Mouse (Mus musculus) A20 (cell line): ENCODE data around the gene Clic1.
"Not testable (repeated sequence)": the region's sequence is repeated elsewhere in the genome, so short reads cannot be mapped to it uniquely, and the experiment has no call there.

ENCODE experiments used
- DNase-seq: peaks from one replicate; pipeline ENCODE4 v3.0.0-alpha.2; 2011; ENCODE audit warnings: low read depth, low spot score

Gene Clic1

DNA sequence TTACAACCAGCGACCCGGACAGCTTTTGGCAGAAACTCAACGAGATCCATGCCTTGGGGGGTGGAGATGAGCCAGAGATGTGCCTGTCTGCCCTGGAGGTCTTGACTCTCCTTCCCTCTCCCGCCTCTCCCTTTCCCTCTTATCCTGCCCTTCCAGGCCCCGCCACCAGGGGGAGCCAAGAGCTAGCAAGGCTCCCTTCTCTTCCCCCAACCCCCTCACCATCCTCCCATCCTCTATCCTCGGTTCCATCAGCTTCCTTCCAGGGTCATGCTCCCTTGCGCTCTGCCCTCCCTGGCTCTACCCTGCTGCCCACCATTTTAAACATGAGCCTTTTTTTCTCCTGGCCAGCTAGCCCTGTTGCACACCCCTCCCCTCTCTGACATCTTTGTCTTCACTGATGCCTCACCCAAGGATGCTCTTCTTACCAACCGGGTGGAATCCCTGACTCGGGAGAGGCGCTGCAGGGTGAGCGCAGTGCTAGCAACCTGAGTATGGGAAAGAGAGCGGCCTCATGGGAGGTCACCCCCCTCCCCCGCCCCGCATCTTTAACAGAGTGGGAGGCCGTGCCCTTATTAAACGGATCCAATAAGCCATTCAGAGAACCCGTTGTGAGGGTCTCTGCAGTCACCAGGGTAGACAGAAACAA lies 28.5 kb upstream of the Clic1 start:
- peak; percentile 74 for DNase-seq

GRCm38 (mm10) chr17:35021842-35022477 lies 27.8 kb upstream of the Clic1 start:
- DNase-seq = no peak

- no peak for DNase-seq
Observed at GRCm38 (mm10) chr17:35022541-35023060, 27.2 kb upstream of the Clic1 start.

DNA sequence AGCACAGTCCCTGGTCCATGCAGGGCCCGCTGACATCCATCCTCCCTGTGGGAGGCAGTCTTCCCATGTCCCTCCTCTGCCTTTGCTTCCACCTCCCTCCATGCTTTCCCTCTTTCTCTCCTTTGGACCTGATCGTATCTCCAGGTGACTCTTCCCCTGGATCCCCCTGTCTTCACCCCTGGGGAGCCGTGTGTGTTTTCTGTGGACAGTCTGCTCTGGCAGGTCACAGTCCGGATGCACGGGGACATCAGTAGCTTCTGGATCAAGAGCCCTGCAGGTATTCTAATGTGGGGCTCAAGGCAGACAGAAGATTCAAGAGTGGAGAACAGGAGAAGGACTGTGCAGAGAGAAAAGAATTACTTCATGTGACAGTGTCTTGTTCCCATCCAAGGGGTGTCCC lies 26.5 kb upstream of the Clic1 start:
- DNase-seq = no peak

- peak; percentile 41 for DNase-seq
Observed at GRCm38 (mm10) chr17:35023756-35024155, 26.0 kb upstream of the Clic1 start.

GRCm38 (mm10) chr17:35024261-35024660 lies 25.5 kb upstream of the Clic1 start:
- DNase-seq = no peak

- DNase-seq = no peak
Observed at GRCm38 (mm10) chr17:35024691-35025488, 24.9 kb upstream of the Clic1 start.

- no peak for DNase-seq
Observed at GRCm38 (mm10) chr17:35026206-35026605, 23.6 kb upstream of the Clic1 start.

- DNase-seq = peak; percentile 84
Observed at GRCm38 (mm10) chr17:35027277-35028068, 22.3 kb upstream of the Clic1 start, which contains the start of gene Sapcd1. Gene Sapcd1 (minus strand): TSS chr17:35028016.

- no peak for DNase-seq
Observed at GRCm38 (mm10) chr17:35028315-35028714, 21.5 kb upstream of the Clic1 start.

- no peak for DNase-seq
Observed at GRCm38 (mm10) chr17:35029691-35030532, 19.9 kb upstream of the Clic1 start.

DNA sequence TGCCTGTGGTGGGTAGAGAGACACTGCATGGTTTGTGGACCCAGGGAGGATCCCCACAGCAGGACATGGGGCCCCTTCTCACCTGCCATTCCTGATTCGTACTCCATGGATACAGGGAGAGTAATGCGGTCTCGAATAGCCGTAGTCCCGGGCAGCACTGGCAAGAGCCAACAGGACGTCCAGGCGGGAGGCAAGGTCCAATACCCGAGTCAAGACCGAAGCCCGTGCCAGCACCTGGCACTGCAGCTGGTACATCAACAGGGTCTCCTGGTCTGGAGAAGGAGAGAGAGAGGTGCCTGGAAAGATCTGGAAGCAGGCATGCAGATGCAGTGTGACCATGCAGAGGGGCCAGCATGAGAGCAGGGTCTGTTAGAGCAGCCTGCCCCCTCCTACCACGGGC lies 18.5 kb upstream of the Clic1 start:
- DNase-seq = no peak

DNA sequence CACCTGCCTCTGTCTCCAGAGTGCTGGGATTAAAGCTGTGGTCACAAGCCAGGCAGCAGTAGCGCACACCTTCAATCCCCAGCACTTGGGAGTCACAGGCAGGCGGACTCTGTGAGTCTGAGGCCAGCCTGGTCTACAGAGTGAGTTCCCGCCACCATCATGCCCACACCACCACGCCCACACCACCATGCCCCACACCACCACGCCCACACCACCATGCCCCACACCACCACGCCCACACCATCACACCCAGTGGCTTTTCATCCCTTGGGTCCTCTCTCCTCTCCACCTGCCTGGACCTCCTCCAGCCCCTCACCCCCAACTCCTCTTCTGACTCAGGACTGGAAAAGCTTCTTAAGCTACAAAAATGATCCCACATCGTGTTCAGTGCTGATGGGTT lies 17.9 kb upstream of the Clic1 start:
- no peak for DNase-seq

GRCm38 (mm10) chr17:35032323-35032870 lies 17.4 kb upstream of the Clic1 start:
- DNase-seq = peak; percentile 48

GRCm38 (mm10) chr17:35033703-35034102 lies 16.1 kb upstream of the Clic1 start:
- not testable (repeated sequence) for DNase-seq

- DNase-seq = no peak
Observed at GRCm38 (mm10) chr17:35034896-35035295, 14.9 kb upstream of the Clic1 start.

GRCm38 (mm10) chr17:35039121-35039873 lies 10.5 kb upstream of the Clic1 start:
- DNase-seq = no peak

DNA sequence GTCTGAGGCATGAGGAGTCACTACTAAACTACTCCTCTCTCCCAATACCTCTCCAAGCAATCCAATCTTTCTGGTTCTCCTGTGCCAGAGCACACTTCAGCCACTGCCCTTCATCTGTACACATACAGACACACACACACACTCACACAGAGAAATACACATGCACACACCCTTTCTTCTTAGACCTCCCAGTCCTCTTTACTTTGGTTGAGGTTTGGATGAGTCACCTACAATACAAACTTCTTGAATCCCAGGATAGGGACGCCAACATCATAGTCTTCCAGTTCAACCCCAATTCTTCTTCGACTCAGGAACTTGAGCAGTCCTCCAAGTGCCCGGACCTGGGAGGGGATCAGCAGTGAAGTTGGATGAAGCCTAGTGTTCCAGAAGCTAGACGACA lies 6.0 kb upstream of the Clic1 start:
- DNase-seq = no peak
